Mouse (Mus musculus): ENCODE measurements at regions not wholly inside any gene's neighbourhood (a gene's known extent, or its start where the extent isn't known, plus 50 kb on each side); places are given as distances from the start of the nearest gene placed in this dataset.

DNA sequence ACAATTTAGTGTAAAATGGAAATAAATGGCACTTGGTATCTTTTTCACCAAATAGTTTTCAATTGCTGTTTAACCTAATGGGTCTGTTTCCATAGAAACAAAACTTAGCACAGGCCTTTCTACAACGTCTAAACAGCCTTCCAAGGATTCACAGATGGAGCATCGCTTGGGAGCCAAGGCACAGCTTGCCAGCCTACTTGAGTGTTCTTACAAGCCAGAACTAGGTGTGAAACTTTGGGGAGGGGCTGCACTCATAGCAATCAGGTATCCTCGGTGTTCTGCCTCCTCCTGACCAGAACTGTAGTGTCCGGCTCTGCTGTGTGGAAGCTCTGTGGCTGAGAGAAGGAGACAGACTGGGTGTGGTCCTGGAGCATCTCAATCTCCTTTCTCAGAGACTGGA is 99.1 kb upstream of the Far2 start:
- Histone ChIP-seq H3K36me3 (ENCODE audit: control insufficient read depth, insufficient read depth, low read length) (no peaks in the 10 kb centered on the region), H3K4me3 (ENCODE audit: low read depth, low read length) (no peak overlapping the region), H3K9me3 (replicated peaks; ENCODE audit: control insufficient read depth, low read length) (no peaks in the 10 kb centered on the region), H3K4me1 (ENCODE audit: control insufficient read depth, insufficient read depth, low read length) (no peaks in the 10 kb centered on the region), H3K27me3 (ENCODE audit: control insufficient read depth, insufficient read depth, low read length) (no peaks in the 10 kb centered on the region), H3K27ac (ENCODE audit: low read depth, low read length) (no peak overlapping the region), H3K9ac (ENCODE audit: low read depth, low read length) (no peak overlapping the region), H3K4me2 (no peak overlapping the region)
- no peak for ATAC-seq (replicated peaks; ENCODE audit: insufficient number of reproducible peaks, low FRiP score, low TSS enrichment)
- 74% methylated on average over 4 of the region's 4 CpGs for WGBS (ENCODE audit: insufficient replicate concordance)

- ATAC-seq (replicated peaks; ENCODE audit: insufficient number of reproducible peaks, low FRiP score, low TSS enrichment): no peak
- Histone ChIP-seq H3K27ac (ENCODE audit: low read depth, low read length) (no peak overlapping the region), H3K36me3 (ENCODE audit: control insufficient read depth, insufficient read depth, low read length) (no peaks in the 10 kb centered on the region), H3K4me3 (ENCODE audit: low read depth, low read length) (no peak overlapping the region), H3K9ac (ENCODE audit: low read depth, low read length) (no peak overlapping the region), H3K4me1 (ENCODE audit: control insufficient read depth, insufficient read depth, low read length) (no peaks in the 10 kb centered on the region), H3K4me2 (no peak overlapping the region), H3K9me3 (replicated peaks; ENCODE audit: control insufficient read depth, low read length) (no peaks in the 10 kb centered on the region), H3K27me3 (ENCODE audit: control insufficient read depth, insufficient read depth, low read length) (no peaks in the 10 kb centered on the region)
Measured at GRCm38 (mm10) chr6:147951642-147952041, 95.4 kb upstream of the Far2 start.

GRCm38 (mm10) chr6:147953058-147953679 is 93.9 kb upstream of the Far2 start:
- Histone ChIP-seq H3K9ac (ENCODE audit: low read depth, low read length) (no peak overlapping the region), H3K36me3 (ENCODE audit: control insufficient read depth, insufficient read depth, low read length) (no peaks in the 10 kb centered on the region), H3K4me2 (no peak overlapping the region), H3K4me1 (ENCODE audit: control insufficient read depth, insufficient read depth, low read length) (no peaks in the 10 kb centered on the region), H3K27ac (ENCODE audit: low read depth, low read length) (no peak overlapping the region), H3K27me3 (ENCODE audit: control insufficient read depth, insufficient read depth, low read length) (no peaks in the 10 kb centered on the region), H3K9me3 (replicated peaks; ENCODE audit: control insufficient read depth, low read length) (no peaks in the 10 kb centered on the region), H3K4me3 (ENCODE audit: low read depth, low read length) (no peak overlapping the region)
- no peak for ATAC-seq (replicated peaks; ENCODE audit: insufficient number of reproducible peaks, low FRiP score, low TSS enrichment)
- 48% methylated on average over 5 of the region's 5 CpGs for WGBS (ENCODE audit: insufficient replicate concordance)

DNA sequence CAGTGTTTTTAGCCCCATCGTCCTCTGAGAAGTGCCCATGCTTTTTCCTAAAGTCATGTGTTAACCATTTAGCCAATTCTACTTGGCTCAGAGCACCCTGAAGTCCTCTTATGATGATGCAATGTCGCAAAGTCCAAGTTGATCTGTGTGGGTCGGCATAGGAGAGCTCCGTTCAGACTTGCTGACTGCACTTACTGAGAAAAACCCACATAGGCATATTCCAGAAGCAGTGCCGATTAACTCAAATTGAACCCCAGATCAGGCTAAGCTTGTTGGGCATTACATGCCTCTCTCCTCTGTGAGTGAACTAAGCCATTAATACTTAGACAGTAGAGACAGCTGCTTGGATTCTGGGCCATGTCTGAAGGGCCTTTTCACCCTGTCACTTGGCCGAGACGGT is 93.3 kb upstream of the Far2 start:
- Histone ChIP-seq H3K36me3 (ENCODE audit: control insufficient read depth, insufficient read depth, low read length) (no peaks in the 10 kb centered on the region), H3K9ac (ENCODE audit: low read depth, low read length) (no peak overlapping the region), H3K27me3 (ENCODE audit: control insufficient read depth, insufficient read depth, low read length) (no peaks in the 10 kb centered on the region), H3K4me3 (ENCODE audit: low read depth, low read length) (no peak overlapping the region), H3K4me1 (ENCODE audit: control insufficient read depth, insufficient read depth, low read length) (no peaks in the 10 kb centered on the region), H3K4me2 (no peak overlapping the region), H3K9me3 (replicated peaks; ENCODE audit: control insufficient read depth, low read length) (no peaks in the 10 kb centered on the region), H3K27ac (ENCODE audit: low read depth, low read length) (no peak overlapping the region)
- no peak for ATAC-seq (replicated peaks; ENCODE audit: insufficient number of reproducible peaks, low FRiP score, low TSS enrichment)
- 83% methylated on average over 7 of the region's 7 CpGs for WGBS (ENCODE audit: insufficient replicate concordance)

- H3K9me3 ChIP-seq (replicated peaks; ENCODE audit: control insufficient read depth, low read length): no peaks in the 10 kb centered on the region
- H3K4me3 ChIP-seq (ENCODE audit: low read depth, low read length): no peak overlapping the region
Measured at GRCm38 (mm10) chr6:147954253-147954652, 92.8 kb upstream of the Far2 start.

DNA sequence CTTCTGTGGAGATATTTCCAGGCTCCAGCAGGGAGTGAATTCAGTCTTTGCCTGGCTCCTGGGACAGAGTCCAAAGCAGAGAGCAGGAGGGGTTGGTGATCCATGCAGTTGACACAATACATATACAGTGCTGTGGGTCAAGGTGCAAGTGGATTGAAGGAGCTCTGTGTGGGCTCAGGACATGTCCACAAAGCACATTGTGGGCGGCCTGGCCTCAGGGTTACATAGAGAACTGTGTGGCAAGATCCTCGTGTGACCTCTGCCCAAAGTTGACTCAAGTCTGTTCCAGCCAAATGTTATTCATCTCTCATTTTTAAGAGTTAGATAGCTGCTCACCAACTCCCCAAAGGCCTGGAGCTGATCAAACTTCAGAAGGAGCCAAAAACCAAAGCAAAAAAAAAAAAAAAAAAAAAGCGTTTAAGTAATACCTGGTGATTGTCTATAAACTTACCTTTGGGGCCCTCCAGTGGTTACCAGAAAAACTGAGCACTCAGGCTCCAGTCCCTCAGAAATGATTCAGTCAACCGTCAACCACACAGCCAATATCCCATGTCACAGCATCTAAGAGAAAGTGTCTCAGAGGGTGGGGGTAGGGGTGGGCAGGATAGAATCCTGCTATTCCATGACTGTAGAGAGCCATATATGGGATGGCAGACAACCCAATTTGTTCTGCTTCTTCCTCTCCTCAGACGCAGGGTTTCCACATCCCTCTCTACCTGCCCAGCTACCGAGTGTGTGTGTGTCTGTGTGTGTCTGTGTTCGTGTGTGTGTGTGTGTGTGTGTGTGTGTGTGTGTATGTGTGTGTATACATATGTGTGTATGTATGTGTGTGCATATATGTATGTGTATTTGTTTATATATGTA is 91.9 kb upstream of the Far2 start:
- H3K27me3 ChIP-seq (ENCODE audit: control insufficient read depth, insufficient read depth, low read length): no peaks in the 10 kb centered on the region
- H3K9ac ChIP-seq (ENCODE audit: low read depth, low read length): no peak overlapping the region
- H3K4me3 ChIP-seq (ENCODE audit: low read depth, low read length): no peak overlapping the region
- H3K27ac ChIP-seq (ENCODE audit: low read depth, low read length): no peak overlapping the region
- H3K9me3 ChIP-seq (replicated peaks; ENCODE audit: control insufficient read depth, low read length): no peaks in the 10 kb centered on the region
- no peaks in the 10 kb centered on the region for H3K36me3 ChIP-seq (ENCODE audit: control insufficient read depth, insufficient read depth, low read length)
- H3K4me2 ChIP-seq: no peak overlapping the region
- H3K4me1 ChIP-seq (ENCODE audit: control insufficient read depth, insufficient read depth, low read length): no peaks in the 10 kb centered on the region
- no peak for ATAC-seq (replicated peaks; ENCODE audit: insufficient number of reproducible peaks, low FRiP score, low TSS enrichment)
- WGBS (ENCODE audit: insufficient replicate concordance): 64% methylated on average over 7 of the region's 7 CpGs

More at GRCm38 (mm10) chr6:147954253-147954652, 92.8 kb upstream of the Far2 start:
- Histone ChIP-seq H3K36me3 (ENCODE audit: control insufficient read depth, insufficient read depth, low read length) (no peaks in the 10 kb centered on the region), H3K4me1 (ENCODE audit: control insufficient read depth, insufficient read depth, low read length) (no peaks in the 10 kb centered on the region), H3K27ac (ENCODE audit: low read depth, low read length) (no peak overlapping the region), H3K9ac (ENCODE audit: low read depth, low read length) (no peak overlapping the region), H3K27me3 (ENCODE audit: control insufficient read depth, insufficient read depth, low read length) (no peaks in the 10 kb centered on the region), H3K4me2 (no peak overlapping the region)
- 73% methylated on average over 1 of the region's 1 CpGs for WGBS (ENCODE audit: insufficient replicate concordance)
- ATAC-seq (replicated peaks; ENCODE audit: insufficient number of reproducible peaks, low FRiP score, low TSS enrichment): no peak

DNA sequence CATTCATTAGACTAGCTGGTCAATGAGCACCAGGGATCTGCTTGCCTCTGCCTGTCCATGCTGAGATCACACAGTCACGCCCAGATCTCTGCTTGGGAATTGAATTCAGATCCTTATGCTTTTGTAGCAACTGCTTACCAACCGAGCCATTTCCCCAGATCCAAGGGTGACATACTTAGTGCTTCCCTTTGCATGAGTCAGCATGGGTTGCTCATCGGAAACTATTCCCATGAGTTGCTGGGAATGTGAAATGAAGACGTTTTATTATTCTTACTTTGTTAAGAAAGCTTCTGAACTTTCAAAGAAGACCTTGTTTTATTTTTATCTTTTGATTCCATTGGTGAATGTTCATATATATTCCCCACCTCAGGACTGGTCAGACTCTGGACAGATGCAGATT is 82.3 kb upstream of the Far2 start:
- Histone ChIP-seq H3K4me2 (no peak overlapping the region), H3K9ac (ENCODE audit: low read depth, low read length) (no peak overlapping the region), H3K36me3 (ENCODE audit: control insufficient read depth, insufficient read depth, low read length) (no peaks in the 10 kb centered on the region), H3K27ac (ENCODE audit: low read depth, low read length) (no peak overlapping the region), H3K4me3 (ENCODE audit: low read depth, low read length) (no peak overlapping the region), H3K9me3 (replicated peaks; ENCODE audit: control insufficient read depth, low read length) (no peaks in the 10 kb centered on the region), H3K4me1 (ENCODE audit: control insufficient read depth, insufficient read depth, low read length) (no peaks in the 10 kb centered on the region), H3K27me3 (ENCODE audit: control insufficient read depth, insufficient read depth, low read length) (no peaks in the 10 kb centered on the region)
- 72% methylated on average over 4 of the region's 4 CpGs for WGBS (ENCODE audit: insufficient replicate concordance)
- no peak for ATAC-seq (replicated peaks; ENCODE audit: insufficient number of reproducible peaks, low FRiP score, low TSS enrichment)

DNA sequence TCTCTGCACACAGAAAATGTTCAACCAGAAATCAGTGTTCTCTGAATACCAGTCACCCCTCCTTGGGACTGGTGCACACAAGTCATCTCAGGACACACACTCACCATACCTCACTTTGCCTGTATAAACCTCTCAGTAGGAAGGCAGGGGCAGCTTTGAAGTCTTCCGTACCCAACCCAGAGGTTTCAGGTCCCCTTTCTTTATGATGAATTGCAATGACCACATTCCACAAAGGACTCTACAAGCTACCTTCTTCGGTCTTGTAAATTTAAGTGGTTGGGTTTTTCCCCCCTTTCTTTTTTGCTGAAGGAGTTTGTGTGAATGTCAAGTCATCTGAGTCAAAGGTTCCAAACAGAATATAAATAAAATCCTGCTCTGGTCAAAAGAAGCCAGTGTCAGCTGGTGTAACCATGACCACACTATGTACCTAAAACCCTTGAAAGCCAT is 76.9 kb upstream of the Far2 start:
- Histone ChIP-seq H3K27ac (ENCODE audit: low read depth, low read length) (no peak overlapping the region), H3K9me3 (replicated peaks; ENCODE audit: control insufficient read depth, low read length) (no peaks in the 10 kb centered on the region), H3K4me1 (ENCODE audit: control insufficient read depth, insufficient read depth, low read length) (no peaks in the 10 kb centered on the region), H3K4me3 (ENCODE audit: low read depth, low read length) (no peak overlapping the region), H3K27me3 (ENCODE audit: control insufficient read depth, insufficient read depth, low read length) (no peaks in the 10 kb centered on the region), H3K9ac (ENCODE audit: low read depth, low read length) (no peak overlapping the region), H3K4me2 (no peak overlapping the region), H3K36me3 (ENCODE audit: control insufficient read depth, insufficient read depth, low read length) (no peaks in the 10 kb centered on the region)
- no peak for ATAC-seq (replicated peaks; ENCODE audit: insufficient number of reproducible peaks, low FRiP score, low TSS enrichment)
- 87% methylated on average over 2 of the region's 2 CpGs for WGBS (ENCODE audit: insufficient replicate concordance)

GRCm38 (mm10) chr6:147972552-147972951 is 74.5 kb upstream of the Far2 start:
- H3K4me3 ChIP-seq (ENCODE audit: low read depth, low read length): no peak overlapping the region
- no peaks in the 10 kb centered on the region for H3K36me3 ChIP-seq (ENCODE audit: control insufficient read depth, insufficient read depth, low read length)
- H3K27me3 ChIP-seq (ENCODE audit: control insufficient read depth, insufficient read depth, low read length): no peaks in the 10 kb centered on the region
- H3K4me2 ChIP-seq: no peak overlapping the region
- 24% methylated on average over 1 of the region's 1 CpGs for WGBS (ENCODE audit: insufficient replicate concordance)
- no peak for ATAC-seq (replicated peaks; ENCODE audit: insufficient number of reproducible peaks, low FRiP score, low TSS enrichment)
- no peak overlapping the region for H3K27ac ChIP-seq (ENCODE audit: low read depth, low read length)
- H3K4me1 ChIP-seq (ENCODE audit: control insufficient read depth, insufficient read depth, low read length): no peaks in the 10 kb centered on the region
- H3K9ac ChIP-seq (ENCODE audit: low read depth, low read length): no peak overlapping the region
- H3K9me3 ChIP-seq (replicated peaks; ENCODE audit: control insufficient read depth, low read length): no peaks in the 10 kb centered on the region

Data from heart, embryonic 11.5 days (tissue).